Mouse (Mus musculus): ENCODE data around the gene Plp2. TPM values are rescaled to one million over a fixed set of nuclear protein-coding genes. Genes with fewer than 3 reads are reported as not detected.

Gene Plp2
- polyA plus RNA-seq, 1 experiment from 2014 or later, result 44.7 TPM

Other genes starting within 250 kb of the Plp2 start
- 0.30 TPM in 1 of 2 replicates, not detected in the other for gene Foxp3, start 97.7 kb downstream of the Plp2 start, polyA plus RNA-seq (2016; fragmentation: Nextera tagmentation; extraction: Ambion mirVana)
- gene Ppp1r3f, start 97.1 kb downstream of the Plp2 start, polyA plus RNA-seq (2016; fragmentation: Nextera tagmentation; extraction: Ambion mirVana), result 4.9 and 5.1 TPM in 2 replicates
- gene Ccdc22, start 65.9 kb downstream of the Plp2 start, polyA plus RNA-seq (2016; fragmentation: Nextera tagmentation; extraction: Ambion mirVana), result 30.9 and 32.6 TPM in 2 replicates
- gene Cacna1f, start 64.3 kb downstream of the Plp2 start, polyA plus RNA-seq (2016; fragmentation: Nextera tagmentation; extraction: Ambion mirVana), result 0.08 and 0.14 TPM in 2 replicates
- gene Syp, start 32.9 kb downstream of the Plp2 start, polyA plus RNA-seq (2016; fragmentation: Nextera tagmentation; extraction: Ambion mirVana), result 44.3 and 47.2 TPM in 2 replicates
- gene Prickle3, start 14.1 kb downstream of the Plp2 start, polyA plus RNA-seq (2016; fragmentation: Nextera tagmentation; extraction: Ambion mirVana), result 3.1 TPM in 2 replicates
- 0.50 TPM in 1 of 2 replicates, not detected in the other for gene Magix, start 9.9 kb upstream of the Plp2 start, polyA plus RNA-seq (2016; fragmentation: Nextera tagmentation; extraction: Ambion mirVana)
- 45.5 and 46.4 TPM in 2 replicates for gene Gpkow, start 25.7 kb upstream of the Plp2 start, polyA plus RNA-seq (2016; fragmentation: Nextera tagmentation; extraction: Ambion mirVana)
- 23.6 and 30.0 TPM in 2 replicates for gene Wdr45, start 42.9 kb upstream of the Plp2 start, polyA plus RNA-seq (2016; fragmentation: Nextera tagmentation; extraction: Ambion mirVana)
- 1.7 TPM in 1 of 2 replicates, not detected in the other for gene Gm45208, start 50.9 kb upstream of the Plp2 start, polyA plus RNA-seq (2016; fragmentation: Nextera tagmentation; extraction: Ambion mirVana)
- 86.0 and 88.5 TPM in 2 replicates for gene Praf2, start 57.0 kb upstream of the Plp2 start, polyA plus RNA-seq (2016; fragmentation: Nextera tagmentation; extraction: Ambion mirVana)
- 34.5 and 37.7 TPM in 2 replicates for gene Ccdc120, start 79.5 kb upstream of the Plp2 start, polyA plus RNA-seq (2016; fragmentation: Nextera tagmentation; extraction: Ambion mirVana)
- gene Tfe3, start 91.2 kb upstream of the Plp2 start, polyA plus RNA-seq (2016; fragmentation: Nextera tagmentation; extraction: Ambion mirVana), result 33.9 and 34.8 TPM in 2 replicates
- 72.5 and 79.2 TPM in 2 replicates for gene Gripap1, start 118.4 kb upstream of the Plp2 start, polyA plus RNA-seq (2016; fragmentation: Nextera tagmentation; extraction: Ambion mirVana)
- 1.1 and 2.0 TPM in 2 replicates for gene Kcnd1, start 150.9 kb upstream of the Plp2 start, polyA plus RNA-seq (2016; fragmentation: Nextera tagmentation; extraction: Ambion mirVana)
- gene Otud5, start 170.0 kb upstream of the Plp2 start, polyA plus RNA-seq (2016; fragmentation: Nextera tagmentation; extraction: Ambion mirVana), result 60.8 and 72.2 TPM in 2 replicates
- gene Pim2, start 206.9 kb upstream of the Plp2 start, polyA plus RNA-seq (2016; fragmentation: Nextera tagmentation; extraction: Ambion mirVana), result 9.5 and 10.0 TPM in 2 replicates
- gene Slc35a2, start 212.6 kb upstream of the Plp2 start, polyA plus RNA-seq (2016; fragmentation: Nextera tagmentation; extraction: Ambion mirVana), result 35.1 and 40.1 TPM in 2 replicates
- 172 and 178 TPM in 2 replicates for gene Pqbp1, start 227.9 kb upstream of the Plp2 start, polyA plus RNA-seq (2016; fragmentation: Nextera tagmentation; extraction: Ambion mirVana)
- gene Timm17b, start 228.0 kb upstream of the Plp2 start, polyA plus RNA-seq (2016; fragmentation: Nextera tagmentation; extraction: Ambion mirVana), result 138 and 144 TPM in 2 replicates
- not detected in 2 replicates for gene Gm10491, start 236.4 kb upstream of the Plp2 start, polyA plus RNA-seq (2016; fragmentation: Nextera tagmentation; extraction: Ambion mirVana)
- not detected in 2 replicates for gene Gm10490, start 238.2 kb upstream of the Plp2 start, polyA plus RNA-seq (2016; fragmentation: Nextera tagmentation; extraction: Ambion mirVana)
- 102 and 111 TPM in 2 replicates for gene Pcsk1n, start 248.4 kb upstream of the Plp2 start, polyA plus RNA-seq (2016; fragmentation: Nextera tagmentation; extraction: Ambion mirVana)

Data from hindbrain, embryonic 12.5 days (tissue).